Mouse (Mus musculus): Measurements from ENCODE around the gene Krt32.

The Krt32 gene

DNA sequence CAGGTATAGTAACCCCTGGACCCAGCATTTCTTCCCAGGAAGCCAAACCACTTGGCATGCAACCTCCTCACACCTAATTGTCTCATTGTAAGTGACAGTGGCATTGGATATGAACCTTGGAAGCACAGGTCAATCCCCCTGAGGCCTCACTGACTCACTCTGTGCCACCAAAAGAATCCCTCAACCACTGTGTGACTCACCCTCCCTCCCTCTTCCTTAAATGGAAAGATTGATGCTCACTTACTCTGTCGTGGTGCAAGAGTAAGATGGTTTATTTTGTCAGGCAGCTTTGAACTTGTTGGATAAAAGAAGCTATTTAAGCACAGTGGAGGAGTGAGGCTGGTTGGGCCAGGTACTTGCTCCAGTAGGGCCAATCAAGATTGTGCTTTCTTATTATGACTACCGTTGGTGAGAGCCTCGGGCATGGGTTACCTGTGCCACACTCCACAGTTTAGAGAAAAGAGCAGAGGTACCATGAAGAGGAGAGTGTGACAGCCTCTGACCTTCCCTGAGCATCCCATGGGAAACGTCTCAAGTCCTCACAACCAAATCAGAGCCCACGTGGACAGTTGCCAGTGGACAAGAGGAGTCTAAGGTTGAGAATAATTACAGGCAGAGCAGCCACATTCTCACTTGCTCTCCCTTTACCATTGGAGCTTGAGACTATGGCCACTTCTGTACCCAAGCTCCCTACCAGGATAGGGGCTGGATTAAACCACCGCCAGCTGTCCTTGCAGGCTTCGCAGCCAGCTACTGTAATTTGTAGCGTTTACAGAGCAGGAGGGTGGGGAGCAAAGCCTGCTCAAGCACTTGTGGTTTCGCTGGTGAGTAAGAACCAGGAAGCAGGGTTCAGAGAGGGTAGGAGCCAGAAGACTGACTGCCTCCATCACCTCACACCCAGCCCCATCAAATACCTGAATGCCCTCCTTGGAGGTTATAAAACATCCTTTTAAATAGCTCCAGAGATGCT lies 32.1 kb downstream of the Krt32 start:
- DNase-seq (ENCODE audit: low spot score in 2 of 2), result no peak

DNA sequence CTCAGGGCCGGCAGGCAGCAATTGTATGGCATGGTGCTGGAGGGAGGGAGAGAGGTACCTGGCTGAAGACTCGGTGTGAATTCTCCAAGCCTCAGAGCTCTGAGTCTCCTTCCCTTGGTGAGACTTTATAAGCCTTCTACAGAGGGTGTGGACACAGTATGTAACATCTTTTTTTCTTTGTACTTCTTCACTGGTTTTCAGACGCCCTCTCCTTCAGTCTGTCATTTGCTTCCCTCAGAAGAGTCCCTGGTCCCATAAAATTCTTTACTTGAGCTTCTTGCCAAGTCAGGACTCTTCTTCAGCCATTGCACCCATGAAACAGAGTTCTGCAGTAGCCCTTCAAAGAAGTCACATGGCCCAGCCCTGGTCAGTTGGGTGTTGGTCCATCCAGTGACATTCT lies 37.6 kb downstream of the Krt32 start, which contains the start of gene Krt31:
Gene Krt31 (minus strand): TSS at position 101 of the 400 bp plus-strand sequence.
- no peak for DNase-seq (ENCODE audit: low spot score in 2 of 2)

DNA sequence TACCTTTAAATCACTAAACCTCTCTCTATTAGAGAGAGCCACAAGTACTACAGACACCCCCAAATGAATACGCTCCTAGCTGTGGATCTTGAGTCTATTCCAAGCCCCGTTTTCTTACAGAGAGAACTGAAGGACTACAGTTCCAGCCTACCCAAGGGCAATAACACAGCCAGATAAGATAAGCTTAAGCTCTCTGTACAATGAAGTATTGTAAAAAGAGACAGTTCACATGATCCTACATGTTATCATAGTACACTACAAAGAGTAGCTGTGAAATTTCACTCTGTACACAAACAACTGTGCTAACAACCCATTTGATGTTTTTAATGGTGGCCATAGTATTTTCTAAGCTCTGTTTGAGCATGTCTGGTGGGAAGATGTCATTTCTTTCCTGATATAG lies 40.8 kb downstream of the Krt32 start:
- DNase-seq (ENCODE audit: low spot score in 2 of 2), result no peak

DNA sequence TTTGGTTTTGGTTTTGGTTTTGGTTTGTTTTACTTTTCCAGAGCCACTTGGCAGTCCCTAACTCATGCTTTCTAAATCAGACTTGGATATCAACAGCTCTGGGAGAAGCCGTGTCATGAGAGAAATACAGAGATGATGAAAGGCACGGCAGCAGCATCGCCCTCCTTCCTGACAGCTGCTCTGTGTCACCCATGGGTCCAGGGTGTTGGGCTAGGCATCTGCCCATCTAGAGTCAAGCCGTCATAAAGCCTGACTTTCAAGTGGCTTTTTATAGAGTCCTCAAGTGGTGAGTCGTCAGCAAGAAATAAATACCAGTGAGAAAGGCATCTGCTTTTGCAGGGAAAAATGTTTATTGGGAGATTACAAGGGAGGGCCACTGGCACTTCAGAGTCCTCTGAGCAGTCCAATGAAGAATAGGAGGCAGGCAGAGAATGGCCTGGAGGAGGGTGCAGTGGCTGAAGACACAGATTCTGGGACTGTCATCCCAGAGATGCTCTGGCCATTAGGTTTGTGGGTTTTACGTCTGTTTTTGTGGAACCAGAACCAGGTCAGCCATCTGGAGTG lies 41.6 kb downstream of the Krt32 start:
- DNase-seq (ENCODE audit: low spot score in 2 of 2), result no peak

DNA sequence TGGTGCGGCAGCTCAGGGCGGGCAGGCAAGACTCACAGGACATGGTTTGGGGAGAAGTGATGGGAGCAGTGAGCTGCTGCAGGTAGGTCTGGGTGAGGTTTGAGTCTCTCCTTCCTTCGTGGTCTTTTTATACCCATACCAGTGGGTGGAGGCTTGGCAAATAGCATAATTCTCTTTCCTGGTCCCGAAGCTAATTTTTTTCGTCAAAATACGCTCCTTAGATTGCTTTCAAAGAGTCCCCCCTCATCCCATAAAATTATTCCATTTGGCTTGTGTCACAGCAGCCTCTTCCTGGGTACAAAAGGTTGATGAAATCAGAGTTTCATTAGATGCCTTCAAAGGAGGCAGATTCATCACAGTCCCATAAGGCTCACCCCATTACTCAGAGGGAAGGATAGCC lies 46.6 kb downstream of the Krt32 start, which contains the start of gene Krt34:
Gene Krt34 (minus strand): TSS at position 101 of the 400 bp plus-strand sequence.
- no peak for DNase-seq (ENCODE audit: low spot score in 2 of 2)
